Mouse (Mus musculus) limb, embryonic 13.5 days (tissue): ENCODE results near the gene Nrg4. TPM values are rescaled to one million over a fixed set of nuclear protein-coding genes. Genes with fewer than 3 reads are reported as not detected.
A peak's percentile ranks its signal among the peaks of the same experiment; 100 is the strongest.
"Not testable (repeated sequence)": the region's sequence is repeated elsewhere in the genome, so short reads cannot be mapped to it uniquely, and the experiment has no call there.

Experiments
- ATAC-seq: fragments of 200-750 bp; cut with Nextera tagmentation; 2 replicates; pipeline ENCODE4 v1.8.0; 2017; ENCODE audit warnings: low read depth, moderate number of reproducible peaks, moderate TSS enrichment; ENCODE audit not compliant: low FRiP score
- H3K27ac ChIP-seq: fragments of 300-500 bp; sonication (generic); 2 replicates; pipeline ENCODE4 v1.5.1; 2015; ENCODE audit warnings: inconsistent platforms, mild to moderate bottlenecking, moderate library complexity
- H3K27me3 ChIP-seq: fragments of 300-500 bp; sonication (generic); 2 replicates; pipeline ENCODE4 v1.6.1; 2015; ENCODE audit warnings: mild to moderate bottlenecking, inconsistent platforms
- H3K36me3 ChIP-seq: fragments of 300-500 bp; sonication (generic); 2 replicates; pipeline ENCODE4 v1.6.1; 2015; ENCODE audit warnings: inconsistent platforms, mild to moderate bottlenecking, moderate library complexity
- H3K4me1 ChIP-seq: fragments of 300-500 bp; sonication (generic); 2 replicates; pipeline ENCODE4 v1.6.1; 2015; ENCODE audit warnings: inconsistent platforms
- H3K4me2 ChIP-seq: fragments of 300-500 bp; sonication (generic); replicated peaks from 2 replicates; pipeline ENCODE4 v1.6.1; 2015; ENCODE audit warnings: inconsistent platforms, mild to moderate bottlenecking, moderate library complexity
- H3K4me3 ChIP-seq: fragments of 300-500 bp; sonication (generic); 2 replicates; pipeline ENCODE4 v1.5.1; 2015; ENCODE audit warnings: moderate library complexity, mild to moderate bottlenecking, inconsistent platforms
- H3K9ac ChIP-seq: fragments of 300-500 bp; sonication (generic); 2 replicates; pipeline ENCODE4 v1.6.1; 2015; ENCODE audit warnings: mild to moderate bottlenecking, inconsistent platforms
- H3K9me3 ChIP-seq: fragments of 300-500 bp; sonication (generic); 2 replicates; pipeline ENCODE4 v1.6.1; 2016; ENCODE audit warnings: inconsistent platforms
- WGBS: fragments of 180-500 bp; shearing (Covaris S2); methylation state at CpG from one replicate; pipeline ENCODE4 v1.1.7; 2015; 5-methylcytosine and 5-hydroxymethylcytosine counted together
- polyA plus RNA-seq: library from polyadenylated mRNA; unstranded; fragments of >200 nt; fragmentation: Nextera tagmentation; extraction: Ambion mirVana; gene quantifications from 2 replicates; pipeline ENCODE4 v1.2.1, GENCODE M21; 2015

Nrg4 gene
- polyA plus RNA-seq, 1 experiment from 2014 or later: 1.6 TPM

- Histone ChIP-seq H3K9ac (no peak overlapping the region), H3K4me3 (no peak overlapping the region), H3K9me3 (no peaks in the 10 kb centered on the region), H3K4me2 (no peak overlapping the region), H3K4me1 (no peaks in the 10 kb centered on the region), H3K27ac (no peak overlapping the region), H3K36me3 (no peaks in the 10 kb centered on the region), H3K27me3 (0 out of 2 replicates have a peak, but pooled peaks cover 4% of the 10 kb centered on the region)
- WGBS: 78% methylated on average over 3 of the region's 3 CpGs
- ATAC-seq: no peak
Measured at GRCm38 (mm10) chr9:55244079-55244478, 82.6 kb downstream of the Nrg4 start.

GRCm38 (mm10) chr9:55243280-55243679 lies 83.4 kb downstream of the Nrg4 start:
- no peak overlapping the region for H3K4me3 ChIP-seq
- ATAC-seq: no peak

GRCm38 (mm10) chr9:55241863-55242685 lies 84.6 kb downstream of the Nrg4 start:
- H3K27me3 ChIP-seq: 0 out of 2 replicates have a peak, but pooled peaks cover 4% of the 10 kb centered on the region

More at GRCm38 (mm10) chr9:55243280-55243679, 83.4 kb downstream of the Nrg4 start:
- Histone ChIP-seq H3K4me2 (no peak overlapping the region), H3K4me1 (no peaks in the 10 kb centered on the region), H3K36me3 (no peaks in the 10 kb centered on the region), H3K9ac (no peak overlapping the region), H3K9me3 (no peaks in the 10 kb centered on the region), H3K27me3 (0 out of 2 replicates have a peak, but pooled peaks cover 4% of the 10 kb centered on the region), H3K27ac (no peak overlapping the region)
- WGBS: 72% methylated on average over 3 of the region's 3 CpGs

GRCm38 (mm10) chr9:55240852-55241251 lies 85.8 kb downstream of the Nrg4 start:
- 88% methylated on average over 5 of the region's 5 CpGs for WGBS
- H3K9me3 ChIP-seq: no peaks in the 10 kb centered on the region
- no peak overlapping the region for H3K4me2 ChIP-seq
- H3K27ac ChIP-seq: no peak overlapping the region
- H3K9ac ChIP-seq: no peak overlapping the region
- no peak for ATAC-seq
- no peaks in the 10 kb centered on the region for H3K36me3 ChIP-seq
- H3K4me3 ChIP-seq: no peak overlapping the region
- 0 out of 2 replicates have a peak, but pooled peaks cover 4% of the 10 kb centered on the region for H3K27me3 ChIP-seq
- no peaks in the 10 kb centered on the region for H3K4me1 ChIP-seq

More at GRCm38 (mm10) chr9:55241863-55242685, 84.6 kb downstream of the Nrg4 start:
- Histone ChIP-seq H3K4me3 (peak overlapping the region; percentile 34), H3K4me1 (no peaks in the 10 kb centered on the region), H3K9me3 (no peaks in the 10 kb centered on the region), H3K36me3 (no peaks in the 10 kb centered on the region), H3K4me2 (peak overlapping the region; percentile 57), H3K27ac (no peak overlapping the region), H3K9ac (peak overlapping the region; percentile 51; the same call in 1 of the 2 replicates)
- 43% methylated on average over 24 of the region's 24 CpGs for WGBS
- no peak for ATAC-seq

- Histone ChIP-seq H3K9ac (no peak overlapping the region), H3K36me3 (no peaks in the 10 kb centered on the region), H3K4me1 (no peaks in the 10 kb centered on the region), H3K4me2 (no peak overlapping the region), H3K27me3 (0 out of 2 replicates have a peak, but pooled peaks cover 4% of the 10 kb centered on the region), H3K27ac (no peak overlapping the region), H3K4me3 (no peak overlapping the region), H3K9me3 (no peaks in the 10 kb centered on the region)
- no peak for ATAC-seq
- WGBS: 77% methylated on average over 13 of the region's 13 CpGs
Measured at GRCm38 (mm10) chr9:55236235-55237165, 90.1 kb downstream of the Nrg4 start.

- H3K27me3 ChIP-seq, H3K4me3 ChIP-seq, H3K9me3 ChIP-seq, ATAC-seq, H3K9ac ChIP-seq, H3K27ac ChIP-seq, H3K4me2 ChIP-seq, H3K36me3 ChIP-seq, H3K4me1 ChIP-seq: not testable (repeated sequence)
- 65% methylated on average over 11 of the region's 11 CpGs for WGBS
Measured at GRCm38 (mm10) chr9:55233076-55233475, 93.6 kb downstream of the Nrg4 start.

GRCm38 (mm10) chr9:55232586-55232985 lies 94.1 kb downstream of the Nrg4 start:
- Histone ChIP-seq H3K27me3 (no peaks in the 10 kb centered on the region), H3K9me3 (no peaks in the 10 kb centered on the region), H3K4me2 (no peak overlapping the region), H3K9ac (no peak overlapping the region), H3K4me3 (no peak overlapping the region), H3K27ac (no peak overlapping the region), H3K4me1 (no peaks in the 10 kb centered on the region), H3K36me3 (no peaks in the 10 kb centered on the region)
- no peak for ATAC-seq
- WGBS: 90% methylated on average over 7 of the region's 7 CpGs

GRCm38 (mm10) chr9:55232110-55232509 lies 94.5 kb downstream of the Nrg4 start:
- no peak overlapping the region for H3K4me3 ChIP-seq
- ATAC-seq: no peak
- no peaks in the 10 kb centered on the region for H3K4me1 ChIP-seq
- WGBS: 89% methylated on average over 5 of the region's 5 CpGs
- H3K27ac ChIP-seq: no peak overlapping the region
- H3K36me3 ChIP-seq: no peaks in the 10 kb centered on the region
- no peak overlapping the region for H3K9ac ChIP-seq
- no peaks in the 10 kb centered on the region for H3K27me3 ChIP-seq
- no peaks in the 10 kb centered on the region for H3K9me3 ChIP-seq
- no peak overlapping the region for H3K4me2 ChIP-seq

- H3K4me2 ChIP-seq: no peak overlapping the region
- no peaks in the 10 kb centered on the region for H3K27me3 ChIP-seq
- H3K36me3 ChIP-seq: no peaks in the 10 kb centered on the region
- H3K4me1 ChIP-seq: no peaks in the 10 kb centered on the region
- 60% methylated on average over 6 of the region's 6 CpGs for WGBS
- ATAC-seq: no peak
- H3K27ac ChIP-seq: no peak overlapping the region
- H3K9me3 ChIP-seq: no peaks in the 10 kb centered on the region
- no peak overlapping the region for H3K9ac ChIP-seq
- H3K4me3 ChIP-seq: no peak overlapping the region
Measured at GRCm38 (mm10) chr9:55231544-55231943, 95.1 kb downstream of the Nrg4 start.

GRCm38 (mm10) chr9:55229010-55229409 lies 97.6 kb downstream of the Nrg4 start:
- ATAC-seq: no peak
- 61% methylated on average over 10 of the region's 10 CpGs for WGBS
- Histone ChIP-seq H3K4me3 (no peak overlapping the region), H3K9ac (no peak overlapping the region), H3K4me2 (no peak overlapping the region), H3K4me1 (no peaks in the 10 kb centered on the region), H3K36me3 (peaks cover 11% of the 10 kb centered on the region), H3K27ac (no peak overlapping the region), H3K9me3 (no peaks in the 10 kb centered on the region), H3K27me3 (no peaks in the 10 kb centered on the region)

- WGBS: 82% methylated on average over 4 of the region's 4 CpGs
Measured at GRCm38 (mm10) chr9:55228149-55228548, 98.5 kb downstream of the Nrg4 start.

GRCm38 (mm10) chr9:55226251-55226650 lies 100.4 kb downstream of the Nrg4 start:
- Histone ChIP-seq H3K27ac (no peak overlapping the region), H3K4me3 (no peak overlapping the region), H3K4me1 (no peaks in the 10 kb centered on the region), H3K36me3 (peaks cover 38% of the 10 kb centered on the region), H3K27me3 (no peaks in the 10 kb centered on the region), H3K9ac (no peak overlapping the region), H3K9me3 (no peaks in the 10 kb centered on the region), H3K4me2 (no peak overlapping the region)
- 87% methylated on average over 3 of the region's 3 CpGs for WGBS
- ATAC-seq: no peak

More at GRCm38 (mm10) chr9:55228149-55228548, 98.5 kb downstream of the Nrg4 start:
- no peak for ATAC-seq
- H3K4me2 ChIP-seq: no peak overlapping the region
- no peaks in the 10 kb centered on the region for H3K4me1 ChIP-seq
- no peak overlapping the region for H3K9ac ChIP-seq
- no peak overlapping the region for H3K27ac ChIP-seq
- no peaks in the 10 kb centered on the region for H3K27me3 ChIP-seq
- no peaks in the 10 kb centered on the region for H3K9me3 ChIP-seq
- peaks cover 19% of the 10 kb centered on the region for H3K36me3 ChIP-seq
- no peak overlapping the region for H3K4me3 ChIP-seq
